Mouse (Mus musculus): ENCODE data around the gene Gm30083. TPM values are rescaled to one million over a fixed set of nuclear protein-coding genes. Genes with fewer than 3 reads are reported as not detected.

The Gm30083 gene
- total and polyA plus RNA-seq, 3 experiments = not detected

DNA sequence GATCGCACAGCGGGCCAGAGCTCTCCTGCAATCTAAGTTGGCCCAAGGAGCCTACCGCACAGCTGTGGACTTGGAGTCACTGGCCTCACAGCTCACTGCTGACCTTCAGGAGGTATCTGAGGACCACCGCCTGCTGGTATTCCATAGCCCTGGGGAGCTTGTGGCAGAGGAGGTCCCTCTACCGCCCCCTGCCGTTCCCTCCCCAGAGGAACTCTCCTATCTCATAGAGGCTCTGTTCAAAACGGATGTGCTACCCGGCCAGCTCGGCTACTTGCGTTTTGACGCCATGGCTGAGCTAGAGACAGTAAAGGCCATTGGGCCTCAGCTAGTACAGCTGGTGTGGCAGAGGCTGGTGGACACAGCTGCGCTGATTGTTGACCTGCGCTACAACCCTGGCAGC is 58.9 kb downstream of the Gm30083 start:
- Histone ChIP-seq H3K9me3 (replicated peaks; ENCODE audit: insufficient read depth, low read length) (no peaks in the 10 kb centered on the region), H3K27me3 (ENCODE audit: control insufficient read depth in 1 of 2, insufficient read depth in 2 of 2, low read length in 2 of 2) (no peaks in the 10 kb centered on the region), H3K4me3 (ENCODE audit: control insufficient read depth in 1 of 2, insufficient read depth in 1 of 2, low read depth in 2 of 2, low read length in 2 of 2) (no peak overlapping the region), H3K27ac (ENCODE audit: control insufficient read depth, low read depth, low read length) (no peak overlapping the region), H3K9ac (ENCODE audit: control insufficient read depth, low read depth, low read length, poor library complexity, severe bottlenecking) (no peak overlapping the region), H3K79me2 (ENCODE audit: control insufficient read depth, insufficient read depth, low read length, poor library complexity) (no peaks in the 10 kb centered on the region), H3K36me3 (ENCODE audit: control insufficient read depth in 1 of 2, insufficient read depth in 2 of 2, low read length in 2 of 2) (no peaks in the 10 kb centered on the region), H3K4me1 (ENCODE audit: control insufficient read depth in 1 of 2, insufficient read depth in 2 of 2, low read length in 2 of 2) (no peaks in the 10 kb centered on the region)
- TF ChIP-seq KAT2A (conservative IDR thresholded peaks at IDR 0.05; ENCODE audit: low read depth, low read length) (no peak), ZKSCAN1 (IDR thresholded peaks at IDR 0.05; ENCODE audit: low read depth, low read length) (no peak), ELF1 (IDR thresholded peaks at IDR 0.05; ENCODE audit: low read depth, low read length) (no peak), NELFE (IDR thresholded peaks at IDR 0.05; ENCODE audit: low read depth, low read length) (no peak), CTCF (IDR thresholded peaks at IDR 0.05 in 2 of 3, conservative IDR thresholded peaks at IDR 0.05 in 1 of 3; ENCODE audit: control insufficient read depth in 1 of 3, insufficient read depth in 1 of 3, low read depth in 2 of 3, low read length in 3 of 3, poor library complexity in 1 of 3, severe bottlenecking in 1 of 3) (no peak), GABPA (IDR thresholded peaks at IDR 0.05; ENCODE audit: low read depth, low read length) (no peak), MXI1 (IDR thresholded peaks at IDR 0.05; ENCODE audit: low read depth, low read length) (no peak), GATA1 (IDR thresholded peaks at IDR 0.05; ENCODE audit: low read depth, low read length) (no peak), ETS1 (IDR thresholded peaks at IDR 0.05; ENCODE audit: low read depth, low read length) (no peak), TAL1 (IDR thresholded peaks at IDR 0.05; ENCODE audit: low read length) (no peak), RAD21 (IDR thresholded peaks at IDR 0.05; ENCODE audit: low read depth, low read length) (no peak), POLR2A (IDR thresholded peaks at IDR 0.05; ENCODE audit: control insufficient read depth in 1 of 2, insufficient read depth in 1 of 2, low read depth in 1 of 2, low read length in 2 of 2, poor library complexity in 1 of 2) (no peak), EP300 (IDR thresholded peaks at IDR 0.05; ENCODE audit: low read depth in 1 of 2, low read length in 2 of 2) (no peak), MYC (IDR thresholded peaks at IDR 0.05; ENCODE audit: low read depth, low read length) (no peak), E2F4 (IDR thresholded peaks at IDR 0.05; ENCODE audit: borderline replicate concordance, low read depth, low read length) (no peak), RCOR1 (IDR thresholded peaks at IDR 0.05; ENCODE audit: low read depth, low read length) (no peak), BHLHE40 (IDR thresholded peaks at IDR 0.05; ENCODE audit: borderline replicate concordance, low read depth, low read length) (no peak)
- no peak for DNase-seq (ENCODE audit: low read depth, low spot score)

GRCm38 (mm10) chr14:33953761-33954160 is 61.2 kb downstream of the Gm30083 start, which contains the start of gene Rbp3:
Gene Rbp3 (plus strand): TSS chr14:33954003.
- H3K27ac ChIP-seq (ENCODE audit: control insufficient read depth, low read depth, low read length) = no peak within 1 kb of the TSS
- no peaks in the 10 kb centered on the region for H3K36me3 ChIP-seq (ENCODE audit: control insufficient read depth in 1 of 2, insufficient read depth in 2 of 2, low read length in 2 of 2)
- no peak for DNase-seq (ENCODE audit: low read depth, low spot score)
- no peaks in the 10 kb centered on the region for H3K9me3 ChIP-seq (replicated peaks; ENCODE audit: insufficient read depth, low read length)
- no peaks in the 10 kb centered on the region for H3K4me1 ChIP-seq (ENCODE audit: control insufficient read depth in 1 of 2, insufficient read depth in 2 of 2, low read length in 2 of 2)
- H3K27me3 ChIP-seq (ENCODE audit: control insufficient read depth in 1 of 2, insufficient read depth in 2 of 2, low read length in 2 of 2) = no peaks in the 10 kb centered on the region
- H3K9ac ChIP-seq (ENCODE audit: control insufficient read depth, low read depth, low read length, poor library complexity, severe bottlenecking) = no peak within 1 kb of the TSS
- no peak within 1 kb of the TSS for H3K4me3 ChIP-seq (ENCODE audit: control insufficient read depth in 1 of 2, insufficient read depth in 1 of 2, low read depth in 2 of 2, low read length in 2 of 2)
- no peaks in the 10 kb centered on the region for H3K79me2 ChIP-seq (ENCODE audit: control insufficient read depth, insufficient read depth, low read length, poor library complexity)
- no peak for TF ChIP-seq RAD21 (IDR thresholded peaks at IDR 0.05; ENCODE audit: low read depth, low read length)
- TF ChIP-seq KAT2A (conservative IDR thresholded peaks at IDR 0.05; ENCODE audit: low read depth, low read length) = no peak
- TF ChIP-seq ETS1 (IDR thresholded peaks at IDR 0.05; ENCODE audit: low read depth, low read length) = no peak
- TF ChIP-seq MAFK (IDR thresholded peaks at IDR 0.05; ENCODE audit: borderline replicate concordance, low read depth, low read length) = no peak
- TF ChIP-seq EP300 (IDR thresholded peaks at IDR 0.05; ENCODE audit: low read depth in 1 of 2, low read length in 2 of 2) = no peak
- no peak for TF ChIP-seq BHLHE40 (IDR thresholded peaks at IDR 0.05; ENCODE audit: borderline replicate concordance, low read depth, low read length)
